Comparison of ENCODE assay signal across 8 mouse cellular contexts in the genomic region with DNA sequence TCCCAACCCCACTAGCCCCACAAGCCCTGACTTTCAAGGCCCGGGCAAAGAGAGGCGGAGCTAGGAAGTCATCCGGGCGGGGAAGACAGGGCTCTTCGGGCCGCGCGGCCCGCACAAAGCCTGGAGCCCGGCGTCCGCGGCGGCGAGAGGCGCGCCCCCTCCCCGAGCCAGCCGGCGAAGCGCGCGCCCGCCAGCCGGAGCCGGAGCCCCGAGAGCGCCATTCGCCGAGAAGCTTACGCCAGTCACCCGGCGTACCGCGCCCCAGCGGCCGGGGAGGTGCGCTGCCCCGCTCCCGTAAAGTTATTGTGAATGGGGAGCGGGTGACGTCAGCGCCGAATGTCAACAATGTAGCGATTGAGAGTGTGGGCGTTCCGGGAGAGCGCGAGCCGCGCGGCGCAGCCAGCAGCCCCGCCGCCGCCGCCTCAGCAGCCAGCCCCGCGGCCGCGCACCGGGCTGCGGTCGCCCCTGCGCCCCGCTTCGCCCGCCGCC. TPM values are rescaled to one million over a fixed set of nuclear protein-coding genes. Genes with fewer than 3 reads are reported as not detected.
DNase-seq lines count a peak whose midpoint lies in the region.

Gene Bach2, plus strand, starts transcription at position 439 of the 489 bp plus-strand sequence.

- H3K4me3 ChIP-seq in megakaryocyte, embryonic 14.5 days (replicated peaks), result peak within 1 kb of the TSS; percentile 94

- H3K36me3 ChIP-seq in megakaryocyte, embryonic 14.5 days (replicated peaks; ENCODE audit: low read length), result no peaks in the 10 kb centered on the region

- H3K4me1 ChIP-seq in megakaryocyte, embryonic 14.5 days, result peaks cover 14% of the 10 kb centered on the region

- no peaks in the 10 kb centered on the region for H3K9me3 ChIP-seq in megakaryocyte, embryonic 14.5 days

- peak; percentile 97 for DNase-seq in T-cell, adult 2 months (ENCODE audit: low spot score)
- peak; percentile 91 to 94 for DNase-seq in cerebellum, postnatal 25 days
- DNase-seq in gastrocnemius, adult 8-10 months (ENCODE audit: low spot score in 2 of 2), result peak; percentile 59 to 76
- peak; percentile 95 for DNase-seq in induced T-regulatory cell, adult 2 months (ENCODE audit: low read depth)
- peak; percentile 81 to 90 for DNase-seq in left cerebral cortex, adult 8-10 months (ENCODE audit: low spot score in 2 of 2)
- DNase-seq in right cerebral cortex, postnatal 14 days, result peak; percentile 90
- peak; percentile 82 for DNase-seq in urinary bladder, postnatal 25 days (ENCODE audit: low spot score)

- peaks cover 94% of the 10 kb centered on the region for H3K27me3 ChIP-seq in megakaryocyte, embryonic 14.5 days (replicated peaks)

RNA-seq across cellular contexts. Expression of gene Bach2, which starts in this region (rescaled TPM):
- 1 to 10 TPM in 3 of 4 experiments, under 1 TPM in 1; 0.96 to 3.2 (median 2.4) TPM for total RNA-seq in gastrocnemius, adult 8-10 months (2022)
- 10 to 100 TPM in 3 of 4 experiments, 1 to 10 TPM in 1; 9.6 to 22.4 (median 15.1) TPM for total RNA-seq in left cerebral cortex, adult 8-10 months (2022)
- polyA plus RNA-seq in megakaryocyte, embryonic 14.5 days (2012; ENCODE audit: insufficient read depth, low replicate concordance), result 0.27 TPM in 1 of 2 replicates, not detected in the other

Comparison
In these comparisons a context has a peak if more than half of its experiments do, and no peak if none do; other contexts are left out.
1. Peak in every context shown above with its lines: DNase-seq and H3K4me3 ChIP-seq.